Mouse (Mus musculus) cerebral cortex, adult 2 months (tissue): ENCODE results near the gene Brk1.

Source experiments
- WGBS: fragments of 180-500 bp; shearing (Covaris S2); methylation state at CpG from one replicate; pipeline ENCODE4 v1.1.7; 2018; 5-methylcytosine and 5-hydroxymethylcytosine counted together

The Brk1 gene

DNA sequence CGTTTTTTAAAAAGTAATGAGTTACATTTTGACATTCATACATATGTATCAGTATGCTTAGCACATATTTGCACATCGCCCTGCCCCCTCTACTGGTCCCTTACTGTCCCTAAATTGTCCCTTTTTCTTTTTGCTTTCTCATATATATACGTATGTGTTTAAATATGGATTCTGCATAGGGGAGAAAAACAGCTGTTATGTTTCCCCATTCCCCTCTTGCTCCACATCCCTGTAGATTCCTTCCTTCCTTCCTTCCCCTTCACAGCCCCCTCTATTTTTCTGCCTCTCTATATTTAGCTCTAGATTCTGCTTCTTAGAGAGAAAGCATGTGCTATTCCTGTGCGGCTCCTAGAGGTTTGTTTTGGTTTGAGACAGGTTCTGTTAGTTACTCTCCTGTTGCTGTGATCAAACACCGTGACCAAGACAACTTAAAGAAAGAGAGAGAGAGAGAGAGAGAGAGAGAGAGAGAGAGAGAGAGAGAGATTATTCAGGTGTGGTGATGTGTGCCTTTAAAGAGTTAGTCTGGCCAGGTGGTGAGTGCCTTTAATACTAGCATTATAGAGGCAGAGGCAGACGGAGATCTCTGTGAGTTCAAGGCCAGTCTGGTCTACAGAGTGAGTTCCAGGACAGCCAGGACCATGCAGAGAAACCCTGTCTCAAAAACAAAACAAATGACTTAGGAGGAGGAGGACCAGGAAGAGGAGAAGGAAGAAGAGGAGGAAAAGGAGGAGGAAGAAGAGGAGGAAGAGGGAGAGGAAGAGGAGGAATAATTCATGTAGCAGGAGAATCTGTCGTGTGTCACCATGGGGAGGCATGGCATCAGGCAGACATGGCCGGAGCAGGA is 55.3 kb downstream of the Brk1 start:
- 39% methylated on average over 8 of the region's 8 CpGs for WGBS

DNA sequence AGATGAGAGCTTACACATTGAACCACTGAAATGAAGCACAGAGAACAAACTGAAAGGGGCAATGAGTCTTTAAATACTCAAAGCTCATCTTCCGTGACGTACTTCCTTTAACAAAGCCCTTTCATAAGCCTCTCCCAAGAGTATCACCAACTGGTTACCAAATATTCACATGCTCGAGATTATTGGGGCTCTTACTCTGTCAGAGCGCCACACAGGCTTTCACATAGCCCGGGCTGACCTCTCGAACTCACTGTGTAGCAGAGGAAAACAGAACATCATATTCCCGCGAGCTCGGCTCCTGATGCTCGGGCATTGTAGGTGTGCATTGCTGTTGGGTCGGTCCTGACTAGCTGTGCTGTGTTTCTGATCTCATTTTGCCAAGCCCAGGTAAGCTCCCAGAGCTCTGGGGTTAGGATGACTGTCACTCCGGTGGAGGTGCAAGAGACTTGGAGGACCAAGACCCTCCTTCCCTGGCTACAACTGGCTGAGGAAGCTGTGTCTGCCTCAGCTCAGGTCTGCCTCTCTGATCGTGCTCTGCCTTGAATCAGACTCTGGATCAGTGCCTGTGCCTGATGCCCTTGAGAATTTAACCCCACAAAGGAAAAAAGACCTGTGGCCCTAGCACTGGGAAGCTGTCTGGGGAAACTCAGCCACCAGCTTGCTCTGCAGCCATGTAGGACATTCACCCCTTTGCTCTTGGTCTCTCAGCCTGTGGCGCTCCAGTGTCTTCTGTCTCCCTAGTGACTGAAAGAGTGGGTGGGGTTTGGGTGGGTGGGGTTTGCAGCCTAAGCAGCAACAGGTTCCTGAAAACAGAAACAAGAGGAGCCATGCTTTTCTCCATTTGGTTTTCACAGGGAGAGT is 56.1 kb downstream of the Brk1 start:
- WGBS, result 60% methylated on average over 14 of the region's 14 CpGs

DNA sequence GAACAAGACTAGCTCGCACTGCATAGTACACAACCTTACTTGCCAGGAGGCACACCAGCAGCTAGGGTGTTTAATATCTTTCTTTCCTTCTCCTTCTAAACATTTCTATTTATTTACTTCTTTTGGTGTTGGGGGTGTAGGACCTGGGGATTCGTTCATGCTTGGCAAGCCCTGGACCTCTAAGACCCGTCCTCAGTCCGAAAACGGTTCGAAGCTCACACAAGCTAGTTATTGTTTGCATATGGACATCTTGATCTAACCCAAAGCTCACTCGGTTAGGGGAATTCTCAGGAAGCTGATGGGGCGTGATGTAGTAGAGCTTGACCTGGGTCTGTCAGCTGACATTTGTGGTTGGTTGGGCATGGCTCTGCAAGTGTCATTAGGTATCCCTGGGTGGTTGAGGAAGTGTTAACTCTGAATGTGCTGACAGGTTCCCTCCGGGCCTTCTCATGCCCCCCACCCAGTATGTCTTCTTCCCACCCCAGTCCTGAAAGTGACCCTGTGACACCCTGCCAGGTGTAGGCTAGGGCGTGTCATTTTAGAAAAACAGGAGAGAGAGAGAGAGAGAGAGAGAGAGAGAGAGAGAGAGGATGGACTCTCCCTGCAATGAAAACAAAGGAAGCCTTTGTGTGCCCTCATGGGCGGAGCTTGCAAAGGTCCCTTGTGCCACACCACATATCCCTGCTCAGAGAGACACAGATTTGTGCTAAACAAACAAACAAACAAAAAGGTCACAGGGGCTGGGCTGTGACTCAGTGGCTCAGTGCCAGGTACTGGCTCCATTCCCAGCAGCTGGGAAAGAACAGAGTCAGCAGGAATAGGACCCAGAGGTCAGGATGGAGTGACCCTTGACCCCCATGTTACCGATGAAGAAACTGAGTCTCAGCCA is 57.0 kb downstream of the Brk1 start:
- WGBS, result 60% methylated on average over 12 of the region's 12 CpGs

DNA sequence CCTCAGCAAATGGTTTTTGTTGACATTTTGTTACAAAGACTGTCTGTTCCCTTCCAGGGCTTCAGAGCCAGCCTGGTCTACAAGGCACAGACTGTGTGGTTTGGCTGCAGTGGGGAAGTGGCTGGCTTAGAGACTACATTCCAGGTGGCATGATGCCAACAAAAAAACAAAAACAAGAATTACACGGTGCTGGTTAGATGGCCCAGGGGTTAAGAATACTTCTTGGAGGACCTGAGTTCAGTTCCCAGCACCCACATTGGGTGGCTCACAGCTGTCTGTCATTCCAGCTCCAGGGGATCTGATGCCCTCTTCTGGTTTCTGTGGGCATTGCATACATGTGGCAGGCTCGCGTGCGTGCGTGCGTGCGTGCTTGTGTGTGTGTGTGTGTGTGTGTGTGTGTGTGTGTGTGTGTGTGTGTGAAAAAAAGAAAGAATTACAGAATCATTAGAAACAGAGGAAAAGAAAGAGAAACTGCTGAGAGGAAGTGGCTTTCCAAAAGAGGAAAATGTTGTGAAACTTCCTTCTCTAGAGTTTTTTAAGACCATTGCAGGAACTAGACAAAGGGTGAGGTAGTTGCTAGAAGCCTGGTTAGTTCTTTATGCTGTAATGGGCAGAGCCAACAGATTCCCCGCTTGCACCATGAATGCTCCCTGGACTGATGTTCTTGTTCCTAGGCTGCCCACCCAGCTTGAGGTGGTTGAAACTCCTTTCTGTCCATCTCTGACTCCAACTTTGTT is 58.6 kb downstream of the Brk1 start:
- WGBS, result 80% methylated on average over 8 of the region's 8 CpGs

DNA sequence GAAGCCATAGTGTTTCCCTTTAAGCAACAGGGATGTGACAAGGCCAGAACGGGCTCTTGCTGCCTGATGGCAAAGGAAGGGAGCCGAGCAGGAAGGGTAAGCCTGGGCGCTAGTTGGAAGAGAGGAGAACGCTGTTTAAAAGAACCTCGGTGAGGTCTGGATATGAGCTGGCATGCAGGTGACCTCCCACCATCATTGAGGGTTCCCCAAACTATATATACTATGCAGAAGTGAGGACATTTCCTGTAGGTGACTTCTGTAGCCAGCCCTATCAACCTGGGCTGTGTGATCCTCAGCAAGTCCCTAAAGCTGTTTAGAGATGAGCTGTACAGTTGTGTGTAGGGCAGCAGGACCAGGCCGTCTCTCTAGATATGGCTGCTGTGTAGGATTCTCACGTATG is 59.7 kb downstream of the Brk1 start:
- WGBS, result 91% methylated on average over 7 of the region's 7 CpGs
